Mouse (Mus musculus) midbrain, embryonic 15.5 days (tissue): Measurements from ENCODE around the gene Parp11. TPM values are rescaled to one million over a fixed set of nuclear protein-coding genes. Genes with fewer than 3 reads are reported as not detected.
A peak's percentile ranks its signal among the peaks of the same experiment; 100 is the strongest.

Experiments
- ATAC-seq: fragments of 200-750 bp; cut with Nextera tagmentation; replicated peaks from 2 replicates; pipeline ENCODE4 v1.8.0; 2017; ENCODE audit warnings: moderate TSS enrichment
- H3K27ac ChIP-seq: fragments of 300-500 bp; sonication (generic); 2 replicates; pipeline ENCODE4 v1.5.1; 2015; ENCODE audit warnings: mild to moderate bottlenecking, inconsistent platforms
- H3K27me3 ChIP-seq: fragments of 300-500 bp; sonication (generic); replicated peaks from 2 replicates; pipeline ENCODE4 v1.6.1; 2015; ENCODE audit warnings: inconsistent platforms
- H3K36me3 ChIP-seq: fragments of 300-500 bp; sonication (generic); replicated peaks from 2 replicates; pipeline ENCODE4 v1.6.1; 2015; ENCODE audit warnings: inconsistent platforms
- H3K4me1 ChIP-seq: fragments of 300-500 bp; sonication (generic); 2 replicates; pipeline ENCODE4 v1.6.1; 2015; ENCODE audit warnings: inconsistent platforms
- H3K4me2 ChIP-seq: fragments of 300-500 bp; sonication (generic); 2 replicates; pipeline ENCODE4 v1.6.1; 2015; ENCODE audit warnings: inconsistent platforms, mild to moderate bottlenecking, moderate library complexity
- H3K4me3 ChIP-seq: fragments of 300-500 bp; sonication (generic); 2 replicates; pipeline ENCODE4 v1.5.1; 2015; ENCODE audit warnings: mild to moderate bottlenecking, inconsistent platforms
- H3K9ac ChIP-seq: fragments of 300-500 bp; sonication (generic); 2 replicates; pipeline ENCODE4 v1.6.1; 2015; ENCODE audit warnings: mild to moderate bottlenecking, inconsistent platforms
- H3K9me3 ChIP-seq: fragments of 300-500 bp; sonication (generic); 2 replicates; pipeline ENCODE4 v1.6.1; 2016; ENCODE audit warnings: inconsistent platforms
- WGBS: fragments of 180-500 bp; shearing (Covaris S2); methylation state at CpG from one replicate; pipeline ENCODE4 v1.1.7; 2015; ENCODE audit warnings: mixed read lengths; 5-methylcytosine and 5-hydroxymethylcytosine counted together
- polyA plus RNA-seq: library from polyadenylated mRNA; unstranded; fragments of >200 nt; fragmentation: Nextera tagmentation; extraction: Ambion mirVana; gene quantifications from 2 replicates; pipeline ENCODE4 v1.2.1, GENCODE M21; 2015

The Parp11 gene
- polyA plus RNA-seq, 1 experiment from 2014 or later = 95.6 TPM

DNA sequence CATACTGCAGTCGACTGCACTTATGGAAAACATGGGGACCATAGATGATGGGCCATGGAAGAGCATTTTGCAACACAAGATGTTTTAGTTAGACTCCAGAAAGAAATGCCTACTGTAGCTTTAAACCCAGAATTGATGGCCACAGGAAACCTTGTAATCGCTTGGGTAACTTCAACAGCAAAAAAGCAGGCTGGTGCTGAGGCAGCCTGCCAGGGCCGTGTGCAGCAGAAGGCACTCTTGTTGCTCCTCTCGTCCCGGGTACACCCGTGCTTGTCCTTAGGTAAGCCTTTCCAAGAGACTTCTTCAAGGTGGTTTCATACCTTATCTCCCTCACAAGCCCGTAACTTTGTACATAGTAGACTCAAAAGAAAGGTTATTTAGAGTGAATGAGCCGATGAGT is 74.5 kb downstream of the Parp11 start:
- Histone ChIP-seq H3K4me2 (no peak overlapping the region), H3K9ac (no peak overlapping the region), H3K9me3 (no peaks in the 10 kb centered on the region), H3K27ac (no peak overlapping the region), H3K36me3 (no peaks in the 10 kb centered on the region), H3K27me3 (no peaks in the 10 kb centered on the region), H3K4me3 (no peak overlapping the region), H3K4me1 (no peaks in the 10 kb centered on the region)
- ATAC-seq = no peak
- WGBS = 81% methylated on average over 8 of the region's 8 CpGs

DNA sequence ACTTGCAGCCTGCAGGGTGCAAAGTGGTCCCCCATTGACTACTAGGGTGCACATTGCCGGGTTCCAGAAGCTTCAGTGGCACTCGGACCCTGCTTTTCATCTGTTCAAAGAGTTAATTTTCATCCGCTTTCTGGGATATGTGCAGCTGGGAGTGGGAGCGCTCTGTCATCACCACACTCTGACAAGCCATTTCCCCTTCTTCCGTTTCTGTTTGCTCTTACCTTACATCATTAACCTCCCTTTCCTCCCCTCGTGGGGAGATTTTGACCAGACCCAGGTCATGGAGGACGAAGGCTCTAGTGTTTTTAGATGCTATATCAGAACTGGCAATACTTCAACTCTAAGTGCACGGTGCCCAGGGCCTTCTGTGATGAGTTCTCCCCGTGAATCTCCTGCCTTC is 75.7 kb downstream of the Parp11 start:
- H3K4me1 ChIP-seq = no peaks in the 10 kb centered on the region
- H3K9me3 ChIP-seq = no peaks in the 10 kb centered on the region
- H3K27me3 ChIP-seq = no peaks in the 10 kb centered on the region
- no peak overlapping the region for H3K4me2 ChIP-seq
- no peaks in the 10 kb centered on the region for H3K36me3 ChIP-seq
- no peak overlapping the region for H3K9ac ChIP-seq
- H3K4me3 ChIP-seq = no peak overlapping the region
- 83% methylated on average over 9 of the region's 9 CpGs for WGBS
- no peak overlapping the region for H3K27ac ChIP-seq
- ATAC-seq = no peak

DNA sequence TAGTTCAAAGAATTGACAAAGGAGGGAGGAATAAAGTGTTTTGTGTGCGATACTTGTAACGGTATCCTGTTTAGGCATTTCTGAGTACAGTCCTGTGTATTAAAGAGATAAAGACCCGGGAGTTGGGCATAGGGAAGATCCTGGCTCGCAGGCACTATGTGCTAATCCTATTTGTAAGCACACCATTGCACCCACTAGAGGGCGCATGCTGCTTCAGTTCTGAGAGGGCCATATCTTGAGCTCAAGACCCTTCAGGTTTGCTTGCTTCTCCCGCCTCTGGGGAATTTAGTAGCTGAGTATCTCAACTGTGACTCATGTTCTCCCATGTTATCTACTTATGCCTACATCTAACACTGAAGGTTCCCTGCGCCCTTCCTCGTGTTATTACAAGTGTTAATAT is 77.8 kb downstream of the Parp11 start:
- H3K9me3 ChIP-seq = no peaks in the 10 kb centered on the region
- no peaks in the 10 kb centered on the region for H3K36me3 ChIP-seq
- no peaks in the 10 kb centered on the region for H3K27me3 ChIP-seq
- H3K4me1 ChIP-seq = peaks cover 2% of the 10 kb centered on the region; the same call in 1 of the 2 replicates
- H3K4me2 ChIP-seq = no peak overlapping the region
- no peak overlapping the region for H3K9ac ChIP-seq
- H3K27ac ChIP-seq = no peak overlapping the region
- H3K4me3 ChIP-seq = no peak overlapping the region
- 32% methylated on average over 8 of the region's 8 CpGs for WGBS
- 0 out of 2 replicates have a peak, but pooled peaks have one; percentile 27 for ATAC-seq

DNA sequence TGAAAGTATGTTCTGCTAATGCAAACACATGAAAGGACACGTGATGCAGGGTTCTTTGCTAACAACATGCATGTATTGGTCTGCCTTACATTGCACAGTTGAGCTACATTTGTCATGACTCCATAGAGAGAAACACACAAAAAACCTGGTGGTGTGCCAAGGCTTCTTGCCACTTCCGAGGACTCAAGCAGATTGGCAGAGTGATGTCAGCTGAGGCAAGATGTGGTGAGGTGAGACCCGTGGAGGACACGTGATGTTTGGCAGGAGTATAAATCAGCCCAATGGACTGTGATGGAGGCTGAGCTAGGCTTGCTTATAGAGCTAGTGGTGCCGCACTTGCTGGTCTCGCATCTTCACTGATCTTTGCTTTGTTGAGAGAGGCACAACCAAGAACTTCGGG is 82.0 kb downstream of the Parp11 start:
- Histone ChIP-seq H3K36me3 (no peaks in the 10 kb centered on the region), H3K4me1 (peaks cover 4% of the 10 kb centered on the region; the same call in 1 of the 2 replicates), H3K9me3 (no peaks in the 10 kb centered on the region), H3K4me2 (no peak overlapping the region), H3K9ac (no peak overlapping the region), H3K27me3 (no peaks in the 10 kb centered on the region), H3K27ac (no peak overlapping the region), H3K4me3 (no peak overlapping the region)
- 87% methylated on average over 7 of the region's 7 CpGs for WGBS
- no peak for ATAC-seq

DNA sequence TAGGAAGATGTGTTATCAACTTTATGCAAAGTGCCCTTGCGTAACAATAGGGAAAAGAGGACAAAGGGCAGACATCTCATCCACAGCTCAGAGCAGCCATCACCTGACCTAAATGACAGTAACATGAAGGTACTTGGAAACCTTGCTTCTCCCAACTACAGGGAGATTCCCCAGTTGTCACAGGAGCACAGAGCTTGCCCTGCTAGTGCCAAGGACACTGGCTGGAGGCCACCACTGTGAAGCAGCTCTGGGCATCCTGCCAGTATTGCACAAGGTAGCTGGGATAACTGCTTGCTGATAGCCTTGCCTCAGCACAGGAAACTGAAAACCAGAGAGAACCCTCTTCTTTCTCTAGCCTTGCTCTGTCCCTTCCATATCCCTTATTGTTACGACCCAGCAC is 82.8 kb downstream of the Parp11 start:
- Histone ChIP-seq H3K27ac (no peak overlapping the region), H3K9ac (no peak overlapping the region), H3K36me3 (no peaks in the 10 kb centered on the region), H3K4me2 (no peak overlapping the region), H3K4me3 (no peak overlapping the region), H3K27me3 (no peaks in the 10 kb centered on the region), H3K4me1 (peaks cover 4% of the 10 kb centered on the region; the same call in 1 of the 2 replicates), H3K9me3 (no peaks in the 10 kb centered on the region)
- 76% methylated on average over 2 of the region's 2 CpGs for WGBS
- no peak for ATAC-seq

DNA sequence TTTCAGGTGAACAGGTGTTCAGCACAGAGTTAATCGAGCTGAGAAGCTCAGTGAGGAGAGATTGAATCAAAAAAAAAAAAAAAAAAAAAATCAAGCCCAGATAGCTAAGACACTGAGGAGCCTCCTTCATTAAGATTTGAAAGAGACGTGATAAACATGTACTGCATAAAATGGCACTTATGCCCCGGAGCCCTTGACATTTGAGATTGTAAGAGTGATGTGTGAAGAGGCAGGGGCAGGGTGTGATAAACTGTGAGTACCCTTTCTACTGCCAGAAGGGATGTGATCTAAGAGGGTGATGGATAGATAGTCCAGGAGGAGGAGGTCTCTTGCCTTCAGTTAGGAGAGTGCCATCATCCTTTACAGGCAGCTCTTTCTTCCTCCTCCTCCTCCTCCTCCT is 83.6 kb downstream of the Parp11 start:
- 81% methylated on average over 3 of the region's 3 CpGs for WGBS
- H3K4me3 ChIP-seq = no peak overlapping the region
- H3K27me3 ChIP-seq = no peaks in the 10 kb centered on the region
- H3K27ac ChIP-seq = no peak overlapping the region
- no peak for ATAC-seq
- no peak overlapping the region for H3K4me2 ChIP-seq
- H3K9ac ChIP-seq = no peak overlapping the region
- peaks cover 4% of the 10 kb centered on the region; the same call in 1 of the 2 replicates for H3K4me1 ChIP-seq
- H3K9me3 ChIP-seq = no peaks in the 10 kb centered on the region
- H3K36me3 ChIP-seq = no peaks in the 10 kb centered on the region

DNA sequence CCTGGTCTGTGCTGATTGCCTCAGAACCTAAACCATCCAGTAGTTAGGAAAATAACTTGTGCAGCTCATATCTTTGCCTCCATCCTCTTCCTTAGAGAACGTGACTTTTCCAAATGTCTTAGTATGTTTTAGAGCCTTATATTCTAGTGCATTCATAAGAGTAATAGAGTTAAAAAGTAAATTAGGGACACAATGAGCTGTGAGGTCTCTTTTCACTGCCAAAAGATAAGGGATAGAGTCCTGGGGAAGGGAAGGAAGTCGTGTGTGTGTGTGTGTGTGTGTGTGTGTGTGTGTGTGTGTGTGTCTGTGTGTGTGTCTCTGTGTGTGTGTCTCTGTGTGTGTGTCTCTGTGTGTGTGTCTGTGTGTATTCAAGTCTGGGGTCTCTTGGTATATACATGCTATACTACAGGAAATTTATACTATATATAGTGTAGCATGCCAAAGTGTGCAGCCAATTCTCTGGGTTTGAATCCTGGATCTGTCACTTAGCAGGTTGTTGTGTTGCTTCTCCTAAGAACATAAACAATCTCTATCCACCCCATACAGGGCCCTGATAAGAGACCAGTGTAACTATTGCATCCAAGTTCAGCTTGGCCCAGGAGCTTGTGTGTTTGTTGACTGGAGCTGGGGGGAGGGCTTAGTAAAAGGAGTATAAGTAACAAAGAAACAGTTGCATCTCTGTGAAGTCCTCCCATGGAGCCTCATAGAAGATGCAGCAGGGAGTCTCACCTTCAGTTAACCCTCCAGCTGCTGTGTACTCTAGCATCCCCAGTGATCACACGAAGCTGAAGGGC is 85.0 kb downstream of the Parp11 start:
- Histone ChIP-seq H3K4me2 (no peak overlapping the region), H3K9me3 (no peaks in the 10 kb centered on the region), H3K4me3 (no peak overlapping the region), H3K4me1 (peaks cover 4% of the 10 kb centered on the region; the same call in 1 of the 2 replicates), H3K9ac (no peak overlapping the region), H3K27me3 (no peaks in the 10 kb centered on the region), H3K27ac (no peak overlapping the region), H3K36me3 (no peaks in the 10 kb centered on the region)
- WGBS = 52% methylated on average over 3 of the region's 3 CpGs
- ATAC-seq = no peak

DNA sequence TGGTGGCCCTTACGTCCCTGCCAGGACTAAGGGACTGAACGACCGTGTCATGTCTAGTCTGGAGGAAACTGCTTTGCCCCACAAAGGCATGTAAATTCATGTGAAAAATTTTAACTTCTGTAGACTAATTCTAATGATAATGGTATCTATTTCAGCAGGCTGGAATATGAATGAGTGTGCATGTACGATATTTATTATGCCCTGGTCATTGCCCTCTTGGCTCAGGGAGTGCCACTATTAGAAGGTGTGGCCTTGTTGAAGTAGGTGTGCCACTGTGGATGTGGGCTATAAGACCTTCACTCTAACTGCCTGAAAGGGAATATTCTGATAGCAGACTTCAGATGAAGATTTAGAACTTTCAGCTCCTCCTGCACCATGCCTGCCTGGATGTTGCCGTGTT is 85.7 kb downstream of the Parp11 start:
- Histone ChIP-seq H3K9ac (no peak overlapping the region), H3K27ac (no peak overlapping the region), H3K4me3 (no peak overlapping the region), H3K4me1 (peaks cover 4% of the 10 kb centered on the region; the same call in 1 of the 2 replicates), H3K27me3 (no peaks in the 10 kb centered on the region), H3K9me3 (no peaks in the 10 kb centered on the region), H3K36me3 (no peaks in the 10 kb centered on the region), H3K4me2 (no peak overlapping the region)
- ATAC-seq = no peak
- WGBS = 85% methylated on average over 5 of the region's 5 CpGs

DNA sequence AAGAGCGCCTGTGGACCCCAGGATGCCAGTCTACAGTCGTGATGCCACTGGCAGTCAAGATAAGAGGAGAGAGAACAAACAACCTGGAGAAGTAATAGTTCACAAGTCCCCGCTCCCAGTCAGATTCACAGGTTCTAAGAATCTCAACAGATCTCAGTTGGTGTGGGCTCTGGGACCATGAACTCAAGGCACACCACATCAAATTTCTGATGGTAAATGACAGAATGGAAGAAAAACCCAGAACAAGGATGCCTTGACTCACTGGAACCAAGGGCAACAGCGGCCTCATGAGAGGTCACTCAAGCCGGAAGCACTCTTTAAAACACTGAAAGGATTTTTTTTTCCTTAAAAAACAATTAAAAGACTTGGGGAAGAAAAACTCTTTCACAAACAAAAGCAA is 87.1 kb downstream of the Parp11 start:
- no peaks in the 10 kb centered on the region for H3K27me3 ChIP-seq
- H3K9me3 ChIP-seq = no peaks in the 10 kb centered on the region
- WGBS = 81% methylated on average over 5 of the region's 5 CpGs
- H3K4me1 ChIP-seq = peaks cover 4% of the 10 kb centered on the region; the same call in 1 of the 2 replicates
- no peak for ATAC-seq
- H3K4me3 ChIP-seq = no peak overlapping the region
- no peak overlapping the region for H3K9ac ChIP-seq
- no peak overlapping the region for H3K4me2 ChIP-seq
- no peak overlapping the region for H3K27ac ChIP-seq
- no peaks in the 10 kb centered on the region for H3K36me3 ChIP-seq

DNA sequence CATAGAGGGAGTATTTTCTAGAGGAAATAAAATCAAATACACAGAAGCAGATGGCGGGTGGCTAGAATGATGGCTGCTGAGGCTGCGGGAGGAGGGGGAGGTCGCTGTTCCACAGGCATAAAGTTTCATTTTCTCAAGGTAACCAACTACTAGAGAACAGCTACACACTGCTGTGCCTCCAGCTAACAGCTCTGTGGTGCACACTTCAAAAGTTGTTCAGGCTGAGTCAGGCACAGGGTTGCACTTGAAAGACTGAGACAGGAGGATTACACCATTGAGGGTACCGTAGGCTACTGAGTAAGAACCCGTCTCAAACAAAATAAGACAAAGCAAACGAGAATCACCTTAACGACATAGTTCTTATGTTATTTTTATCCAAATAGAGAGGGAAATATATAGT is 90.4 kb downstream of the Parp11 start:
- H3K4me1 ChIP-seq = peaks cover 5% of the 10 kb centered on the region; the same call in 1 of the 2 replicates
- no peak overlapping the region for H3K27ac ChIP-seq
- H3K36me3 ChIP-seq = no peaks in the 10 kb centered on the region
- H3K4me2 ChIP-seq = no peak overlapping the region
- no peak overlapping the region for H3K4me3 ChIP-seq
- WGBS = 81% methylated on average over 7 of the region's 7 CpGs
- H3K9me3 ChIP-seq = no peaks in the 10 kb centered on the region
- H3K9ac ChIP-seq = no peak overlapping the region
- ATAC-seq = no peak
- no peaks in the 10 kb centered on the region for H3K27me3 ChIP-seq

DNA sequence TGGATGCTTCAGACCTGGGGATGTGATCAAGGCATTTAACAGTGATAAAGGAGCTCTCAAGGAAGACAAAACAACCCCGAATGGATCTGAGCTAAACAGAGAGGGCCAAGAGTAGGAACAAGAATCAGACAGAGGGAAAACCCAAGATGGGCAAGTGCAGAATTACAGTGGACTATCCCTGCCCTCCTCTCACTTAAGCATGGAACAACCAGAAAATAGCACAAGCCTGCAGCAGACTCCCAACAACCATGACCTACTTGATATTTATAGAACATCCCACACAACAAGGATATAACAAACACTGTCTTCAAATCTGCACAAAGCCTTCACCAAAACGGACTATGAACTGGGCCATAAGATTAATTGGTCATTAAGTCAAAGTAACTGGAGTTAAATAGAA is 91.5 kb downstream of the Parp11 start:
- H3K9me3 ChIP-seq = no peaks in the 10 kb centered on the region
- no peak for ATAC-seq
- H3K9ac ChIP-seq = no peak overlapping the region
- 75% methylated on average over 2 of the region's 2 CpGs for WGBS
- H3K36me3 ChIP-seq = no peaks in the 10 kb centered on the region
- no peak overlapping the region for H3K27ac ChIP-seq
- H3K4me3 ChIP-seq = no peak overlapping the region
- no peak overlapping the region for H3K4me2 ChIP-seq
- no peaks in the 10 kb centered on the region for H3K27me3 ChIP-seq
- peaks cover 5% of the 10 kb centered on the region; the same call in 1 of the 2 replicates for H3K4me1 ChIP-seq

DNA sequence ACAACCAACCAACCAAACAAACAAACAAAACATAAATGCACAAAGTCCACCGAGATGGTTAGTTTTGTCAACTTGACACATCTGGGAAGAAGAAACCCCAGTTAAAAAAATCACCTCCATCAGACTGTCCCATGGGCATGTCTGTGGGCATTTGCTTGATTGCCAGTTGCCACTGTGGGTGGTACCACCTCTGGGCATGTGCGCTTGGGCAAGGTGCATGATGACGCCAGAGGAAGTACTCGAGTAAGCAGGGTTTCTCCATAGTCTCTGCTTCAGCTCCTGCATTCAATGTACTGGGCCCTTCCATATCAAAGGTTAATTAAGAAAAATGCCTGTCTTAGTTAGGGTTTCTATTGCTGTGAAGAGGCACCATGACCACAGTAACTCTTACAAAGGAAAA is 92.6 kb downstream of the Parp11 start:
- WGBS = 88% methylated on average over 4 of the region's 4 CpGs
- no peak overlapping the region for H3K9ac ChIP-seq
- no peaks in the 10 kb centered on the region for H3K27me3 ChIP-seq
- H3K9me3 ChIP-seq = no peaks in the 10 kb centered on the region
- H3K4me1 ChIP-seq = peaks cover 5% of the 10 kb centered on the region; the same call in 1 of the 2 replicates
- ATAC-seq = no peak
- no peak overlapping the region for H3K4me3 ChIP-seq
- no peaks in the 10 kb centered on the region for H3K36me3 ChIP-seq
- no peak overlapping the region for H3K4me2 ChIP-seq
- no peak overlapping the region for H3K27ac ChIP-seq

DNA sequence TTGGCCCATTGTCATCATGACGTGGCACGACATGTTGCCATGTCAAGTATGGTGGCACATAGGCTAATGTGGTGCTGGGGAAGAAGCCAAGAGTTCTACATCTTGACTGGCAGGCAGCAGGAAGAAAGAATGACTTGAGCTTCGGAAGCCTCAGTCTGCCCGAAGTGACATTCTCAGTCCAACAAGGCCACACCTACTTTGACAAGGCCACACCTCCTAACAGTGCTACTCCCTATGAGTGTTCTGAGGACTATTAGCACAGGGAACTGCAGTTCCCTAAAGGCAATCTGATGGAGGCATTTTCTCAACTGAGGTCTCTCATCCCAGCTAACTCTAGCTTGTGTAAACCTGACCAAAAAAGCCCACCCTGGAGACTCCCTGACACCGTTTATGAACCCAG is 93.0 kb downstream of the Parp11 start:
- WGBS = 75% methylated on average over 5 of the region's 5 CpGs
- Histone ChIP-seq H3K27ac (no peak overlapping the region), H3K4me2 (no peak overlapping the region), H3K27me3 (no peaks in the 10 kb centered on the region), H3K4me1 (peaks cover 5% of the 10 kb centered on the region; the same call in 1 of the 2 replicates), H3K9me3 (no peaks in the 10 kb centered on the region), H3K36me3 (no peaks in the 10 kb centered on the region), H3K9ac (no peak overlapping the region), H3K4me3 (no peak overlapping the region)
- no peak for ATAC-seq
